Mouse (Mus musculus) brain, embryonic 14.5 days (tissue): ENCODE measurements around the gene Raver2.

Source experiments
- CTCF ChIP-seq: fragments of 200-500 bp; IDR thresholded peaks from 2 replicates; pipeline ENCODE4 v1.5.1; 2012; ENCODE audit warnings: inconsistent platforms, mild to moderate bottlenecking, moderate library complexity, borderline replicate concordance; ENCODE audit not compliant: insufficient read depth, insufficient read length; ENCODE audit errors: extremely low read depth
- POLR2A ChIP-seq: fragments of 200-500 bp; IDR thresholded peaks from 2 replicates; pipeline ENCODE4 v1.6.1; 2012; ENCODE audit warnings: mild to moderate bottlenecking, inconsistent platforms, borderline replicate concordance; ENCODE audit not compliant: poor library complexity, insufficient read depth, insufficient read length, severe bottlenecking; ENCODE audit errors: extremely low read depth

- TF ChIP-seq CTCF (no peak), POLR2A (no peak)
Observed at GRCm38 (mm10) chr4:101198333-101198732, 129.6 kb downstream of the Raver2 start.
